Mouse (Mus musculus) liver, postnatal 0 days (tissue): ENCODE data around the gene Acsm5.

Source experiments
- CTCF ChIP-seq: sonication (generic); IDR thresholded peaks from 2 replicates; pipeline ENCODE4 v1.5.1; 2016; ENCODE audit warnings: antibody characterized with exemption, low read depth
- EP300 ChIP-seq: IDR thresholded peaks from 2 replicates; pipeline ENCODE4 v1.6.1; 2016; ENCODE audit warnings: antibody characterized with exemption, low read depth, mild to moderate bottlenecking

- TF ChIP-seq CTCF: no peak
- TF ChIP-seq EP300: no peak
Measured at GRCm38 (mm10) chr7:119527135-119527534, 7.9 kb downstream of the Acsm5 start.
